Mouse (Mus musculus) CH12.LX (cell line): ENCODE measurements around the gene Tm7sf3.

ENCODE experiments used
- CHD1 ChIP-seq: IDR thresholded peaks from 2 replicates; pipeline ENCODE4 v1.6.1; 2012; ENCODE audit warnings: low read depth, low read length, improper control_type of control experiment, inconsistent platforms
- CHD2 ChIP-seq: IDR thresholded peaks from 2 replicates; pipeline ENCODE4 v1.6.1; 2011; ENCODE audit warnings: low read length, improper control_type of control experiment
- CTCF ChIP-seq, 2 experiments: IDR thresholded peaks in 1 of 2; conservative IDR thresholded peaks in 1 of 2; 2 replicates each; pipeline ENCODE4 v1.5.1; 2011 to 2012; ENCODE audit warnings: low read depth in 2 of 2, low read length in 2 of 2, improper control_type of control experiment in 1 of 2, inconsistent platforms in 1 of 2, mild to moderate bottlenecking in 1 of 2, moderate library complexity in 1 of 2
- EP300 ChIP-seq: IDR thresholded peaks from 2 replicates; pipeline ENCODE4 v1.6.1; 2011; ENCODE audit warnings: low read length, improper control_type of control experiment
- MAX ChIP-seq: IDR thresholded peaks from 2 replicates; pipeline ENCODE4 v1.6.1; 2011; ENCODE audit warnings: low read length, improper control_type of control experiment
- MEF2A ChIP-seq: IDR thresholded peaks from 2 replicates; pipeline ENCODE4 v1.6.1; 2014; ENCODE audit warnings: low read depth, mild to moderate bottlenecking, inconsistent platforms, low read length, improper control_type of control experiment, borderline replicate concordance
- NELFE ChIP-seq: IDR thresholded peaks from 2 replicates; pipeline ENCODE4 v1.6.1; 2011; ENCODE audit warnings: low read depth, low read length, improper control_type of control experiment
- POLR2A ChIP-seq: IDR thresholded peaks from 2 replicates; pipeline ENCODE4 v1.6.1; 2011; ENCODE audit warnings: low read depth, mild to moderate bottlenecking, improper control_type of control experiment, low read length
- POLR2AphosphoS2 ChIP-seq: IDR thresholded peaks from 2 replicates; pipeline ENCODE4 v1.6.1; 2011; ENCODE audit warnings: low read depth, low read length, improper control_type of control experiment
- SIN3A ChIP-seq: IDR thresholded peaks from 2 replicates; pipeline ENCODE4 v1.6.1; 2012; ENCODE audit warnings: low read length, improper control_type of control experiment, inconsistent platforms
- SMC3 ChIP-seq: IDR thresholded peaks from 2 replicates; pipeline ENCODE4 v1.6.1; 2011; ENCODE audit warnings: low read depth, low read length, improper control_type of control experiment
- TCF12 ChIP-seq: IDR thresholded peaks from 2 replicates; pipeline ENCODE4 v1.6.1; 2014; ENCODE audit warnings: low read depth, mild to moderate bottlenecking, inconsistent platforms, low read length, improper control_type of control experiment
- UBTF ChIP-seq: IDR thresholded peaks from 2 replicates; pipeline ENCODE4 v1.6.1; 2012; ENCODE audit warnings: low read depth, mild to moderate bottlenecking, inconsistent platforms, low read length, improper control_type of control experiment, moderate library complexity
- ZMIZ1 ChIP-seq: IDR thresholded peaks from 2 replicates; pipeline ENCODE4 v1.6.1; 2012; ENCODE audit warnings: low read depth, mild to moderate bottlenecking, inconsistent platforms, low read length, improper control_type of control experiment

GRCm38 (mm10) chr6:146603651-146604050 lies 39.0 kb downstream of the Tm7sf3 start:
- TF ChIP-seq CTCF (conservative IDR thresholded peaks at IDR 0.05 in 1 of 2, IDR thresholded peaks at IDR 0.05 in 1 of 2; ENCODE audit: low read depth in 2 of 2, low read length in 2 of 2) (no peak), POLR2A (no peak), ZMIZ1 (no peak), POLR2AphosphoS2 (no peak), CHD1 (no peak), EP300 (no peak), MAX (no peak), SIN3A (no peak), TCF12 (no peak), UBTF (no peak), SMC3 (no peak), NELFE (no peak), MEF2A (no peak), CHD2 (no peak)
